Mouse (Mus musculus): ENCODE results near the gene Mum1.

DNA sequence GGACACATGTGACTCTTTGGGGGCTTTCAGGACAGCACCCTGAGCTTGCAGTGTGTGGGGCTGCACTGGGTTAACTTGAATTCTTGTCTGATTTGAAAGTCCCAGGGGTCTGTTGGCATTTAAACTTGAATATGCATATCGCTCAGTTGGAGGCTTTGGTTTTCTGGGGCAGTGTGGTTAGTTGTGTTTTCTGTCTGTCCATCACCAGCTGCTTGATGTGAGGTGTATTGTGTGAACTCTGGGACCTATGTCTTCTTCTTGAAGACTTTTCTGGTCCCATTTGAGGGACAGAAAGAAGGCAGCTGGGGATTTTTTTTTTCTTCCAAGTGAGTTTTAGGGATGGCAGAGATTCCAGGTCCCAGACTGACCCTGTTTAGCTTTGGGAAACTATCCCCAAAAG, 19.0 kb upstream of the Mum1 start:
- TF ChIP-seq CTCF (IDR thresholded peaks at IDR 0.05; ENCODE audit: insufficient read depth, low read depth, low read length) = no peak
- TF ChIP-seq POLR2A (IDR thresholded peaks at IDR 0.05; ENCODE audit: insufficient read depth, low read depth, low read length) = no peak

All from olfactory bulb, adult 2 months (tissue).